Mouse (Mus musculus): Measurements from ENCODE around the gene Slc7a1.

Slc7a1 gene

GRCm38 (mm10) chr5:148392831-148393230 is 6.9 kb downstream of the Slc7a1 start:
- in situ Hi-C loops (cut with MseI, MboI), result no loop called here

- in situ Hi-C loops (cut with MseI, MboI), result no loop called here
Measured at GRCm38 (mm10) chr5:148389007-148389970, 10.4 kb downstream of the Slc7a1 start.

GRCm38 (mm10) chr5:148388251-148389006 is 11.3 kb downstream of the Slc7a1 start:
- in situ Hi-C loops (cut with MseI, MboI), result no loop called here

- in situ Hi-C loops (cut with MseI, MboI), result no loop called here
Measured at GRCm38 (mm10) chr5:148387820-148388219, 11.9 kb downstream of the Slc7a1 start.

GRCm38 (mm10) chr5:148386471-148386870 is 13.2 kb downstream of the Slc7a1 start:
- in situ Hi-C loops (cut with MseI, MboI), result no loop called here

- in situ Hi-C loops (cut with MseI, MboI), result no loop called here
Measured at GRCm38 (mm10) chr5:148384501-148385055, 15.1 kb downstream of the Slc7a1 start.

GRCm38 (mm10) chr5:148383841-148384500 is 15.7 kb downstream of the Slc7a1 start:
- in situ Hi-C loops (cut with MseI, MboI), result no loop called here

- in situ Hi-C loops (cut with MseI, MboI), result no loop called here
Measured at GRCm38 (mm10) chr5:148381083-148381482, 18.6 kb downstream of the Slc7a1 start.

- in situ Hi-C loops (cut with MseI, MboI), result no loop called here
Measured at GRCm38 (mm10) chr5:148380246-148380504, 19.5 kb downstream of the Slc7a1 start.

GRCm38 (mm10) chr5:148379455-148380245 is 20.1 kb downstream of the Slc7a1 start:
- in situ Hi-C loops (cut with MseI, MboI), result no loop called here

- in situ Hi-C loops (cut with MseI, MboI), result no loop called here
Measured at GRCm38 (mm10) chr5:148378707-148379106, 21.0 kb downstream of the Slc7a1 start.

- in situ Hi-C loops (cut with MseI, MboI), result no loop called here
Measured at GRCm38 (mm10) chr5:148378232-148378508, 21.5 kb downstream of the Slc7a1 start.

- in situ Hi-C loops (cut with MseI, MboI), result no loop called here
Measured at GRCm38 (mm10) chr5:148377439-148378231, 22.1 kb downstream of the Slc7a1 start.

- in situ Hi-C loops (cut with MseI, MboI), result no loop called here
Measured at GRCm38 (mm10) chr5:148376358-148376757, 23.3 kb downstream of the Slc7a1 start.

GRCm38 (mm10) chr5:148375480-148375879 is 24.2 kb downstream of the Slc7a1 start:
- in situ Hi-C loops (cut with MseI, MboI), result no loop called here

- in situ Hi-C loops (cut with MseI, MboI), result no loop called here
Measured at GRCm38 (mm10) chr5:148373092-148373685, 26.5 kb downstream of the Slc7a1 start.

- in situ Hi-C loops (cut with MseI, MboI), result no loop called here
Measured at GRCm38 (mm10) chr5:148372005-148372917, 27.4 kb downstream of the Slc7a1 start.

GRCm38 (mm10) chr5:148371375-148371774 is 28.3 kb downstream of the Slc7a1 start:
- in situ Hi-C loops (cut with MseI, MboI), result no loop called here

GRCm38 (mm10) chr5:148370624-148371023 is 29.1 kb downstream of the Slc7a1 start:
- in situ Hi-C loops (cut with MseI, MboI), result no loop called here

All from mouse trophoblast stem cell (cell line).